Mouse (Mus musculus) forebrain, embryonic 16.5 days (tissue): ENCODE measurements around the gene Clstn1. TPM values are rescaled to one million over a fixed set of nuclear protein-coding genes. Genes with fewer than 3 reads are reported as not detected.

ENCODE experiments used
- ATAC-seq: fragments of 200-750 bp; cut with Nextera tagmentation; 2 replicates; pipeline ENCODE4 v1.8.0; 2017; ENCODE audit warnings: mild to moderate bottlenecking, moderate library complexity
- H3K27ac ChIP-seq: fragments of 300-500 bp; sonication (generic); 2 replicates; pipeline ENCODE4 v1.5.1; 2014; ENCODE audit warnings: low read length, control low read depth
- H3K27me3 ChIP-seq: fragments of 300-500 bp; sonication (generic); replicated peaks from 2 replicates; pipeline ENCODE4 v1.6.1; 2014; ENCODE audit warnings: low read length; ENCODE audit not compliant: control insufficient read depth, insufficient read depth
- H3K36me3 ChIP-seq: fragments of 300-500 bp; sonication (generic); 2 replicates; pipeline ENCODE4 v1.6.1; 2014; ENCODE audit not compliant: control insufficient read depth, insufficient read depth
- H3K4me1 ChIP-seq: fragments of 300-500 bp; sonication (generic); replicated peaks from 2 replicates; pipeline ENCODE4 v1.6.1; 2014; ENCODE audit warnings: low read length; ENCODE audit not compliant: control insufficient read depth, insufficient read depth
- H3K4me2 ChIP-seq: fragments of 300-500 bp; sonication (generic); 2 replicates; pipeline ENCODE4 v1.6.1; 2014; ENCODE audit warnings: mild to moderate bottlenecking, low read length, control low read depth
- H3K4me3 ChIP-seq: fragments of 300-500 bp; sonication (generic); replicated peaks from 2 replicates; pipeline ENCODE4 v1.5.1; 2014; ENCODE audit warnings: mild to moderate bottlenecking, low read length, control low read depth
- H3K9ac ChIP-seq: fragments of 300-500 bp; sonication (generic); replicated peaks from 2 replicates; pipeline ENCODE4 v1.6.1; 2014; ENCODE audit warnings: low read depth, low read length, control low read depth
- H3K9me3 ChIP-seq: fragments of 300-500 bp; sonication (generic); 2 replicates; pipeline ENCODE4 v1.6.1; 2016; ENCODE audit warnings: low read length; ENCODE audit not compliant: control insufficient read depth
- WGBS: fragments of 180-500 bp; shearing (Covaris S2); extraction: QIAGEN DNeasy Blood & Tissue Kit; methylation state at CpG from one replicate; pipeline ENCODE4 v1.1.7; 2014; 5-methylcytosine and 5-hydroxymethylcytosine counted together
- polyA plus RNA-seq: library from polyadenylated mRNA; unstranded; fragments of >200 nt; fragmentation: Nextera tagmentation; extraction: Ambion mirVana; gene quantifications from 2 replicates; pipeline ENCODE4 v1.2.1, GENCODE M21; 2015

Clstn1 gene
- polyA plus RNA-seq, 1 experiment from 2014 or later = 65.3 TPM

- no peaks in the 10 kb centered on the region for H3K27me3 ChIP-seq
- no peak overlapping the region for H3K27ac ChIP-seq
- 94% methylated on average over 11 of the region's 11 CpGs for WGBS
- no peak for ATAC-seq
- no peaks in the 10 kb centered on the region for H3K4me1 ChIP-seq
- H3K9ac ChIP-seq = no peak overlapping the region
- H3K4me2 ChIP-seq = no peak overlapping the region
- H3K36me3 ChIP-seq = peaks cover 30% of the 10 kb centered on the region
- H3K9me3 ChIP-seq = no peaks in the 10 kb centered on the region
- no peak overlapping the region for H3K4me3 ChIP-seq
Measured at GRCm38 (mm10) chr4:149634966-149635365, 48.7 kb downstream of the Clstn1 start.

GRCm38 (mm10) chr4:149635915-149636415, 49.7 kb downstream of the Clstn1 start:
- H3K36me3 ChIP-seq = peaks cover 31% of the 10 kb centered on the region
- no peaks in the 10 kb centered on the region for H3K9me3 ChIP-seq
- H3K9ac ChIP-seq = no peak overlapping the region
- no peaks in the 10 kb centered on the region for H3K4me1 ChIP-seq
- H3K4me3 ChIP-seq = no peak overlapping the region
- WGBS = 90% methylated on average over 8 of the region's 8 CpGs
- no peak overlapping the region for H3K4me2 ChIP-seq
- H3K27me3 ChIP-seq = no peaks in the 10 kb centered on the region
- ATAC-seq = no peak
- no peak overlapping the region for H3K27ac ChIP-seq

GRCm38 (mm10) chr4:149637942-149638341, 51.7 kb downstream of the Clstn1 start:
- ATAC-seq = no peak
- WGBS = 81% methylated on average over 7 of the region's 7 CpGs
- Histone ChIP-seq H3K9me3 (no peaks in the 10 kb centered on the region), H3K4me2 (no peak overlapping the region), H3K4me3 (no peak overlapping the region), H3K27me3 (no peaks in the 10 kb centered on the region), H3K4me1 (no peaks in the 10 kb centered on the region), H3K36me3 (peaks cover 33% of the 10 kb centered on the region), H3K9ac (no peak overlapping the region), H3K27ac (no peak overlapping the region)

GRCm38 (mm10) chr4:149640831-149641230, 54.6 kb downstream of the Clstn1 start:
- Histone ChIP-seq H3K27ac (no peak overlapping the region), H3K4me1 (no peaks in the 10 kb centered on the region), H3K27me3 (no peaks in the 10 kb centered on the region), H3K9ac (no peak overlapping the region), H3K9me3 (no peaks in the 10 kb centered on the region), H3K36me3 (peaks cover 42% of the 10 kb centered on the region), H3K4me3 (no peak overlapping the region), H3K4me2 (no peak overlapping the region)
- no peak for ATAC-seq
- WGBS = 71% methylated on average over 9 of the region's 9 CpGs

- H3K4me3 ChIP-seq = no peak overlapping the region
- no peaks in the 10 kb centered on the region for H3K27me3 ChIP-seq
- H3K27ac ChIP-seq = no peak overlapping the region
- H3K9me3 ChIP-seq = no peaks in the 10 kb centered on the region
- no peak overlapping the region for H3K4me2 ChIP-seq
- H3K4me1 ChIP-seq = no peaks in the 10 kb centered on the region
- WGBS = 85% methylated on average over 8 of the region's 8 CpGs
- ATAC-seq = no peak
- H3K9ac ChIP-seq = no peak overlapping the region
- peaks cover 43% of the 10 kb centered on the region for H3K36me3 ChIP-seq
Measured at GRCm38 (mm10) chr4:149641400-149641799, 55.1 kb downstream of the Clstn1 start.

GRCm38 (mm10) chr4:149641956-149642355, 55.7 kb downstream of the Clstn1 start:
- Histone ChIP-seq H3K9me3 (no peaks in the 10 kb centered on the region), H3K4me3 (no peak overlapping the region), H3K4me2 (no peak overlapping the region), H3K4me1 (no peaks in the 10 kb centered on the region), H3K27ac (no peak overlapping the region), H3K36me3 (peaks cover 46% of the 10 kb centered on the region), H3K27me3 (no peaks in the 10 kb centered on the region), H3K9ac (no peak overlapping the region)
- no peak for ATAC-seq
- WGBS = 93% methylated on average over 5 of the region's 5 CpGs

GRCm38 (mm10) chr4:149645761-149646160, 59.5 kb downstream of the Clstn1 start:
- Histone ChIP-seq H3K4me3 (no peak overlapping the region), H3K9me3 (no peaks in the 10 kb centered on the region), H3K27me3 (no peaks in the 10 kb centered on the region), H3K27ac (no peak overlapping the region), H3K9ac (no peak overlapping the region), H3K4me1 (no peaks in the 10 kb centered on the region), H3K36me3 (peaks cover 45% of the 10 kb centered on the region), H3K4me2 (no peak overlapping the region)
- WGBS = 94% methylated on average over 9 of the region's 9 CpGs
- no peak for ATAC-seq

- Histone ChIP-seq H3K4me3 (no peak overlapping the region), H3K4me2 (no peak overlapping the region), H3K9ac (no peak overlapping the region), H3K27ac (no peak overlapping the region), H3K27me3 (no peaks in the 10 kb centered on the region), H3K9me3 (no peaks in the 10 kb centered on the region), H3K36me3 (peaks cover 43% of the 10 kb centered on the region), H3K4me1 (no peaks in the 10 kb centered on the region)
- no peak for ATAC-seq
- WGBS = 90% methylated on average over 20 of the region's 20 CpGs
Measured at GRCm38 (mm10) chr4:149648031-149648805, 62.0 kb downstream of the Clstn1 start.

GRCm38 (mm10) chr4:149650493-149651193, 64.4 kb downstream of the Clstn1 start:
- H3K9me3 ChIP-seq = no peaks in the 10 kb centered on the region
- WGBS = 74% methylated on average over 24 of the region's 24 CpGs
- no peak overlapping the region for H3K4me3 ChIP-seq
- H3K27me3 ChIP-seq = no peaks in the 10 kb centered on the region
- H3K36me3 ChIP-seq = peaks cover 31% of the 10 kb centered on the region
- ATAC-seq = no peak
- H3K4me1 ChIP-seq = no peaks in the 10 kb centered on the region
- no peak overlapping the region for H3K27ac ChIP-seq
- H3K9ac ChIP-seq = no peak overlapping the region
- no peak overlapping the region for H3K4me2 ChIP-seq
